Mouse (Mus musculus): Measurements from ENCODE around the gene Med20. TPM values are rescaled to one million over a fixed set of nuclear protein-coding genes. Genes with fewer than 3 reads are reported as not detected.
"Not testable (repeated sequence)": the region's sequence is repeated elsewhere in the genome, so short reads cannot be mapped to it uniquely, and the experiment has no call there.

The Med20 gene
- total RNA-seq, 4 experiments from 2014 or later, result 26.3 to 34.7 (median 27.2) TPM

- DNase-seq (ENCODE audit: low spot score in 2 of 2), result no peak
Observed at GRCm38 (mm10) chr17:47596162-47596838, 15.1 kb upstream of the Med20 start.

GRCm38 (mm10) chr17:47596839-47597164 is 14.6 kb upstream of the Med20 start:
- no peak for DNase-seq (ENCODE audit: low spot score in 2 of 2)

GRCm38 (mm10) chr17:47597261-47597660 is 14.1 kb upstream of the Med20 start:
- no peak for DNase-seq (ENCODE audit: low spot score in 2 of 2)

GRCm38 (mm10) chr17:47597838-47598579 is 13.4 kb upstream of the Med20 start:
- no peak for DNase-seq (ENCODE audit: low spot score in 2 of 2)

- not testable (repeated sequence) for DNase-seq (ENCODE audit: low spot score in 2 of 2)
Observed at GRCm38 (mm10) chr17:47598580-47599304, 12.6 kb upstream of the Med20 start.

GRCm38 (mm10) chr17:47599511-47600297 is 11.7 kb upstream of the Med20 start:
- no peak for DNase-seq (ENCODE audit: low spot score in 2 of 2)

- no peak for DNase-seq (ENCODE audit: low spot score in 2 of 2)
Observed at GRCm38 (mm10) chr17:47600601-47601388, 10.6 kb upstream of the Med20 start.

- DNase-seq (ENCODE audit: low spot score in 2 of 2), result no peak
Observed at GRCm38 (mm10) chr17:47601389-47601755, 10.0 kb upstream of the Med20 start.

GRCm38 (mm10) chr17:47602289-47602688 is 9.1 kb upstream of the Med20 start:
- no peak for DNase-seq (ENCODE audit: low spot score in 2 of 2)

- no peak for DNase-seq (ENCODE audit: low spot score in 2 of 2)
Observed at GRCm38 (mm10) chr17:47606220-47606619, 5.2 kb upstream of the Med20 start.

GRCm38 (mm10) chr17:47609182-47609581 is 2.2 kb upstream of the Med20 start:
- DNase-seq (ENCODE audit: low spot score in 2 of 2), result no peak

GRCm38 (mm10) chr17:47611661-47611982 is 240 bp downstream of the Med20 start:
- no peak for DNase-seq (ENCODE audit: low spot score in 2 of 2)

GRCm38 (mm10) chr17:47614018-47614417 is 2.6 kb downstream of the Med20 start:
- DNase-seq (ENCODE audit: low spot score in 2 of 2), result no peak

- DNase-seq (ENCODE audit: low spot score in 2 of 2), result no peak
Observed at GRCm38 (mm10) chr17:47616119-47616518, 4.7 kb downstream of the Med20 start.

GRCm38 (mm10) chr17:47616652-47617051 is 5.3 kb downstream of the Med20 start:
- DNase-seq (ENCODE audit: low spot score in 2 of 2), result no peak

- DNase-seq (ENCODE audit: low spot score in 2 of 2), result no peak
Observed at GRCm38 (mm10) chr17:47617605-47618307, 6.4 kb downstream of the Med20 start.

- no peak for DNase-seq (ENCODE audit: low spot score in 2 of 2)
Observed at GRCm38 (mm10) chr17:47618556-47619311, 7.4 kb downstream of the Med20 start.

GRCm38 (mm10) chr17:47622912-47623554 is 11.7 kb downstream of the Med20 start:
- no peak for DNase-seq (ENCODE audit: low spot score in 2 of 2)

- DNase-seq (ENCODE audit: low spot score in 2 of 2), result not testable (repeated sequence)
Observed at GRCm38 (mm10) chr17:47624572-47624971, 13.2 kb downstream of the Med20 start.

Measured in left cerebral cortex, adult 8-10 months (tissue).